Mouse (Mus musculus): Measurements from ENCODE around the gene Ints13. TPM values are rescaled to one million over a fixed set of nuclear protein-coding genes. Genes with fewer than 3 reads are reported as not detected.
"Not testable (repeated sequence)": the region's sequence is repeated elsewhere in the genome, so short reads cannot be mapped to it uniquely, and the experiment has no call there.

Gene Ints13
- polyA plus RNA-seq, 1 experiment from 2014 or later: 100 TPM

DNA sequence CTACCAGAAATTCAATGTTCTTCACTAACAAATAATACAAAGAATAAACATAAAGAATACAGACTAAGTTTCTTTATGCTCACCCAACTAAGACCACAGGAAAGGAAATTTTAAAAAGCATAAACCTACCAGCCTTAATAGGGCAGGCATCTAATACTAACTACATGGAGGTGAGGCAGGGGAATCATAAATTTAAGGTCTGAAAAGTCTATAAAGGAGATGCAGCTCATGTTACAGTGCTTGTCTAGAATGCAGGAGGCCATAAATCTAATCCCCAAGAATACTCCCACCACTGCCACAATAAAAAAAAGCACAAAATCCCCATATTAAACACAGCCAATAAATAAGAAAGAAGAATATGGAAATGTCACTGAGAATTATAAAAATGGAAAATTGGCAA, 5.6 kb downstream of the Ints13 start:
- Histone ChIP-seq H3K9me3 (ENCODE audit: control insufficient read depth, low read length) (no peaks in the 10 kb centered on the region), H3K4me1 (ENCODE audit: control insufficient read depth, insufficient read depth, low read length) (peaks cover 8% of the 10 kb centered on the region; the same call in 1 of the 2 replicates), H3K27me3 (ENCODE audit: control insufficient read depth, insufficient read depth, low read length) (no peaks in the 10 kb centered on the region), H3K36me3 (ENCODE audit: control insufficient read depth, insufficient read depth, low read length) (peaks cover 2% of the 10 kb centered on the region; the same call in 1 of the 2 replicates), H3K27ac (replicated peaks; ENCODE audit: low read depth, low read length) (no peak overlapping the region; the same call in 1 of the 2 replicates), H3K4me3 (ENCODE audit: low read depth, low read length) (no peak overlapping the region), H3K9ac (ENCODE audit: low read length) (no peak overlapping the region), H3K4me2 (ENCODE audit: low read depth, severe bottlenecking) (no peak overlapping the region)
- DNase-seq (ENCODE audit: low spot score) (no peak), ATAC-seq (ENCODE audit: insufficient number of reproducible peaks, low FRiP score, low TSS enrichment, low read depth) (0 out of 2 replicates have a peak, but pooled peaks have one; percentile 62)

DNA sequence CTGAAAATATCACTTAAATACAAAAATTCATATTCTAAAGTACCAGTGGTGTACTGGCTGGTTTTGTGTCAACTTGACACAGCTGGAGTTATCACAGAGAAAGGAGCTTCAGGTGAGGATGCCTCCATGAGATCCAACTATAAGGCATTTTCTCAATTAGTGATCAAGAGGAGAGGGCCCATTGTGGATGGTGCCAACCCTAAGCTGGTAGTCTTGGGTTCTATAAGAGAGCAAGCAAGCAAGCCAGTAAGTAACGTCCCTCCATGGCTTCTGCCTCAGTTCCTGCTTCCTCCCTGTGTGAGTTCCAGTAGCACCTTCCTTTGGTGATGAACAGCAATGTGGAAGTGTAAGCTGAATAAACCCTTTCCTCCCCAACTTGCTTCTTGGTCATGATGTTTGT, 15.2 kb downstream of the Ints13 start:
- 87% methylated on average over 1 of the region's 1 CpGs for WGBS
- not testable (repeated sequence) for H3K4me3 ChIP-seq (ENCODE audit: low read depth, low read length); H3K36me3 ChIP-seq (ENCODE audit: control insufficient read depth, insufficient read depth, low read length); DNase-seq (ENCODE audit: low spot score); H3K9me3 ChIP-seq (ENCODE audit: control insufficient read depth, low read length); H3K4me1 ChIP-seq (ENCODE audit: control insufficient read depth, insufficient read depth, low read length); H3K4me2 ChIP-seq (ENCODE audit: low read depth, severe bottlenecking); H3K27me3 ChIP-seq (ENCODE audit: control insufficient read depth, insufficient read depth, low read length); ATAC-seq (ENCODE audit: insufficient number of reproducible peaks, low FRiP score, low TSS enrichment, low read depth); H3K27ac ChIP-seq (replicated peaks; ENCODE audit: low read depth, low read length); H3K9ac ChIP-seq (ENCODE audit: low read length)

DNA sequence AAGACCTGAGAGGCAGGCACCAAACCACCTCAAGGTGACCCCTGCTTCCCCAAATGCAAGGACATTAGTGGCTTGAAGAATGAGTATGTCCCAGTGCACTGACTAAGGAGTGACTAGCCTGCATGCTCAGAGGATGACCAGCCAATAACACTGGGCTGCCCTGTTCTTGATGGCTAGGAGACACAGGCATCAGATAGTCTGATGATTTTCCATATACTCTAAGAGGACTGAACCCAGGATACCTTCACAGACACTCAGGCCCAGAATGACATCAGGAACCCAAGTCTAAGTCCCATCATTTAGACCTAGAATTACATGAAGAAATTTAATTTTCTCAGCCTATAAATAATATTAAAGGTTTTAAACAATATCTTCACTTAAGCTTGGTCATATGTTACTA, 26.3 kb downstream of the Ints13 start:
- H3K27ac ChIP-seq (replicated peaks; ENCODE audit: low read depth, low read length): no peak overlapping the region
- no peaks in the 10 kb centered on the region for H3K27me3 ChIP-seq (ENCODE audit: control insufficient read depth, insufficient read depth, low read length)
- H3K4me3 ChIP-seq (ENCODE audit: low read depth, low read length): no peak overlapping the region
- no peak overlapping the region for H3K9ac ChIP-seq (ENCODE audit: low read length)
- no peak for DNase-seq (ENCODE audit: low spot score)
- peaks cover 21% of the 10 kb centered on the region; the same call in 1 of the 2 replicates for H3K36me3 ChIP-seq (ENCODE audit: control insufficient read depth, insufficient read depth, low read length)
- H3K9me3 ChIP-seq (ENCODE audit: control insufficient read depth, low read length): no peaks in the 10 kb centered on the region
- H3K4me2 ChIP-seq (ENCODE audit: low read depth, severe bottlenecking): no peak overlapping the region
- H3K4me1 ChIP-seq (ENCODE audit: control insufficient read depth, insufficient read depth, low read length): no peaks in the 10 kb centered on the region
- ATAC-seq (ENCODE audit: insufficient number of reproducible peaks, low FRiP score, low TSS enrichment, low read depth): no peak

GRCm38 (mm10) chr6:146550421-146550820, 27.2 kb downstream of the Ints13 start:
- DNase-seq (ENCODE audit: low spot score) (no peak), ATAC-seq (ENCODE audit: insufficient number of reproducible peaks, low FRiP score, low TSS enrichment, low read depth) (no peak)
- H3K4me3 ChIP-seq (ENCODE audit: low read depth, low read length): no peak overlapping the region
- no peak overlapping the region for H3K9ac ChIP-seq (ENCODE audit: low read length)
- no peaks in the 10 kb centered on the region for H3K27me3 ChIP-seq (ENCODE audit: control insufficient read depth, insufficient read depth, low read length)
- 85% methylated on average over 2 of the region's 2 CpGs for WGBS
- no peaks in the 10 kb centered on the region for H3K9me3 ChIP-seq (ENCODE audit: control insufficient read depth, low read length)
- no peak overlapping the region for H3K27ac ChIP-seq (replicated peaks; ENCODE audit: low read depth, low read length)
- no peak overlapping the region for H3K4me2 ChIP-seq (ENCODE audit: low read depth, severe bottlenecking)
- no peaks in the 10 kb centered on the region for H3K4me1 ChIP-seq (ENCODE audit: control insufficient read depth, insufficient read depth, low read length)
- peaks cover 14% of the 10 kb centered on the region; the same call in 1 of the 2 replicates for H3K36me3 ChIP-seq (ENCODE audit: control insufficient read depth, insufficient read depth, low read length)

DNA sequence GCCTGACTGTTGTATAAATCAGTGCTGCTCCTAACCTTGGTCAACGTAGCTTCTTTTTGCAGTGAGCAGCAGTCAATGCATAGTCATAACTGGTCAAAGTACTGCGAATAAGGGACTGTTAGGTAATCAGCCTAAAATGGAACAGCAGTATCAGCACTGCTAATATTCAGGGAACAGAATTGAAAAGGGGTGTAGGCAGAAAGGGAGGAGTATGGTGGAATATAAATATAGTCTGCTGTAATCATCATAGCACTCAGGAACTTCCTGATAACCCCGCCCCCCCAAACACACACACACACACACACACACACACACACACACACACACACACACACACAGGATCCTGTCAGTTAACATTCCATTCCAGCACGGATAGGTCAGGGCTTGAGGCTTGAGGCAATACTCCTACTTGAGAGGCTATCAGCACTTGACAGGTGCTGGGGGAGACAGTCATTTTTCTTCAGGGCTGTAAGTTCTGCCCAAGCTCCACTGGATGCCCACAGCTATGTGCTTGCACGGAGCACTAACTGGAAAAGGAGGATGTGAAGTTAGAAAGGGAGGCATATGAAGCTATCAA, 32.3 kb downstream of the Ints13 start:
- Histone ChIP-seq H3K4me2 (ENCODE audit: low read depth, severe bottlenecking) (no peak overlapping the region), H3K4me3 (ENCODE audit: low read depth, low read length) (no peak overlapping the region), H3K4me1 (ENCODE audit: control insufficient read depth, insufficient read depth, low read length) (no peaks in the 10 kb centered on the region), H3K9me3 (ENCODE audit: control insufficient read depth, low read length) (no peaks in the 10 kb centered on the region), H3K27me3 (ENCODE audit: control insufficient read depth, insufficient read depth, low read length) (no peaks in the 10 kb centered on the region), H3K9ac (ENCODE audit: low read length) (no peak overlapping the region), H3K36me3 (ENCODE audit: control insufficient read depth, insufficient read depth, low read length) (peaks cover 2% of the 10 kb centered on the region; the same call in 1 of the 2 replicates), H3K27ac (replicated peaks; ENCODE audit: low read depth, low read length) (no peak overlapping the region)
- WGBS: 83% methylated on average over 5 of the region's 5 CpGs
- ATAC-seq (ENCODE audit: insufficient number of reproducible peaks, low FRiP score, low TSS enrichment, low read depth) (no peak), DNase-seq (ENCODE audit: low spot score) (no peak)

DNA sequence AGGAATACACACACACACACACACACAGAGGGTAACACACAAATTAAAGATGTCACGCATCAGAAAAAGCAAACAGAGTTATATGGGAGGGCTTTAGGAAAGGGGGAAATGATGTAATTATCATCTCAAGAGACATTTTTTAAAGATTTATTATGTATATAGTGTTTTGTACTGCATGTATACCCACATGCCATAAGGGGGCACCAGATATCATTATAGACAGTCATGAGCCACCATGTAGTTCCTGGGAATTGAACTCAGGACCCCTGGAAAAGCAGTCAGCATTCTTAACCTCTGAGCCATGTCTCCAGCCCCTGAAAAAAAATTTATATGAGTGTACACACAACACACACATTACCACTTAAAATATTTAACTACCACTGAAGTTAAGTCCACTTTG, 33.0 kb downstream of the Ints13 start:
- no peak overlapping the region for H3K9ac ChIP-seq (ENCODE audit: low read length)

DNA sequence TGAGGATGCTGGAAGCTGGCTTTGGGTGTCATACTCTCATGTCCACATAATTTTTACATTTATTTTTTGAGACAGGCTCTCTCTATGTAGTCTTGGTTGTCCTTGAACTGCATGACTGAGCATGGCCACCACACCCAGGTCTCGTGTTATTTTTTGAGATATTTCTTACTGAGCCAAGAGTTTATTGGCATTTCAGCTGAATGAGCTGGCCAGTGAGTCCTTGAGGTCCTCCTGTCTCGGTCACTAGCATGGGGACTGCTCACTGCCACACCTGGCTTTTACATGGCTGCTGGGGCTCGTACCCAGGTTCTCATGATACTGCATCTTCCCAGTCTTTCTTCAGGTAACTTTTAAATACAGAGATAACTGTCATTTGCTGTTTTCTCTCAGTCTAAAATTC, 37.2 kb downstream of the Ints13 start:
- no peak for DNase-seq (ENCODE audit: low spot score)
- ATAC-seq (ENCODE audit: insufficient number of reproducible peaks, low FRiP score, low TSS enrichment, low read depth): no peak
- Histone ChIP-seq H3K9me3 (ENCODE audit: control insufficient read depth, low read length) (no peaks in the 10 kb centered on the region), H3K4me2 (ENCODE audit: low read depth, severe bottlenecking) (no peak overlapping the region), H3K4me1 (ENCODE audit: control insufficient read depth, insufficient read depth, low read length) (no peaks in the 10 kb centered on the region), H3K27ac (replicated peaks; ENCODE audit: low read depth, low read length) (no peak overlapping the region), H3K27me3 (ENCODE audit: control insufficient read depth, insufficient read depth, low read length) (no peaks in the 10 kb centered on the region), H3K36me3 (ENCODE audit: control insufficient read depth, insufficient read depth, low read length) (no peaks in the 10 kb centered on the region), H3K9ac (ENCODE audit: low read length) (no peak overlapping the region), H3K4me3 (ENCODE audit: low read depth, low read length) (no peak overlapping the region)
- WGBS: 89% methylated on average over 3 of the region's 3 CpGs

More for the DNA sequence above, 33.0 kb downstream of the Ints13 start:
- no peaks in the 10 kb centered on the region for H3K4me1 ChIP-seq (ENCODE audit: control insufficient read depth, insufficient read depth, low read length)
- no peak overlapping the region for H3K4me2 ChIP-seq (ENCODE audit: low read depth, severe bottlenecking)
- H3K36me3 ChIP-seq (ENCODE audit: control insufficient read depth, insufficient read depth, low read length): peaks cover 2% of the 10 kb centered on the region; the same call in 1 of the 2 replicates
- ATAC-seq (ENCODE audit: insufficient number of reproducible peaks, low FRiP score, low TSS enrichment, low read depth) (no peak), DNase-seq (ENCODE audit: low spot score) (no peak)
- no peaks in the 10 kb centered on the region for H3K9me3 ChIP-seq (ENCODE audit: control insufficient read depth, low read length)
- H3K4me3 ChIP-seq (ENCODE audit: low read depth, low read length): no peak overlapping the region
- no peaks in the 10 kb centered on the region for H3K27me3 ChIP-seq (ENCODE audit: control insufficient read depth, insufficient read depth, low read length)
- H3K27ac ChIP-seq (replicated peaks; ENCODE audit: low read depth, low read length): no peak overlapping the region
- 95% methylated on average over 1 of the region's 1 CpGs for WGBS

GRCm38 (mm10) chr6:146538661-146539060, 39.0 kb downstream of the Ints13 start:
- ATAC-seq (ENCODE audit: insufficient number of reproducible peaks, low FRiP score, low TSS enrichment, low read depth): no peak
- no peak for DNase-seq (ENCODE audit: low spot score)
- Histone ChIP-seq H3K9me3 (ENCODE audit: control insufficient read depth, low read length) (no peaks in the 10 kb centered on the region), H3K4me3 (ENCODE audit: low read depth, low read length) (no peak overlapping the region), H3K27ac (replicated peaks; ENCODE audit: low read depth, low read length) (no peak overlapping the region), H3K27me3 (ENCODE audit: control insufficient read depth, insufficient read depth, low read length) (no peaks in the 10 kb centered on the region), H3K4me1 (ENCODE audit: control insufficient read depth, insufficient read depth, low read length) (no peaks in the 10 kb centered on the region), H3K4me2 (ENCODE audit: low read depth, severe bottlenecking) (no peak overlapping the region), H3K9ac (ENCODE audit: low read length) (no peak overlapping the region), H3K36me3 (ENCODE audit: control insufficient read depth, insufficient read depth, low read length) (no peaks in the 10 kb centered on the region)
- WGBS: 64% methylated on average over 4 of the region's 4 CpGs

- H3K4me2 ChIP-seq (ENCODE audit: low read depth, severe bottlenecking): no peak overlapping the region
- no peaks in the 10 kb centered on the region for H3K9me3 ChIP-seq (ENCODE audit: control insufficient read depth, low read length)
- no peak for ATAC-seq (ENCODE audit: insufficient number of reproducible peaks, low FRiP score, low TSS enrichment, low read depth)
- H3K36me3 ChIP-seq (ENCODE audit: control insufficient read depth, insufficient read depth, low read length): no peaks in the 10 kb centered on the region
- H3K27me3 ChIP-seq (ENCODE audit: control insufficient read depth, insufficient read depth, low read length): no peaks in the 10 kb centered on the region
- H3K4me1 ChIP-seq (ENCODE audit: control insufficient read depth, insufficient read depth, low read length): no peaks in the 10 kb centered on the region
- no peak overlapping the region for H3K4me3 ChIP-seq (ENCODE audit: low read depth, low read length)
- DNase-seq (ENCODE audit: low spot score): no peak
- WGBS: 49% methylated on average over 2 of the region's 2 CpGs
- no peak overlapping the region for H3K27ac ChIP-seq (replicated peaks; ENCODE audit: low read depth, low read length)
- no peak overlapping the region for H3K9ac ChIP-seq (ENCODE audit: low read length)
Observed at GRCm38 (mm10) chr6:146538071-146538470, 39.6 kb downstream of the Ints13 start.
